Mouse (Mus musculus): ENCODE results near the gene Mrpl42. TPM values are rescaled to one million over a fixed set of nuclear protein-coding genes. Genes with fewer than 3 reads are reported as not detected.
A peak's percentile ranks its signal among the peaks of the same experiment; 100 is the strongest.

Mrpl42 gene
- polyA plus RNA-seq, 1 experiment, result 192 TPM

DNA sequence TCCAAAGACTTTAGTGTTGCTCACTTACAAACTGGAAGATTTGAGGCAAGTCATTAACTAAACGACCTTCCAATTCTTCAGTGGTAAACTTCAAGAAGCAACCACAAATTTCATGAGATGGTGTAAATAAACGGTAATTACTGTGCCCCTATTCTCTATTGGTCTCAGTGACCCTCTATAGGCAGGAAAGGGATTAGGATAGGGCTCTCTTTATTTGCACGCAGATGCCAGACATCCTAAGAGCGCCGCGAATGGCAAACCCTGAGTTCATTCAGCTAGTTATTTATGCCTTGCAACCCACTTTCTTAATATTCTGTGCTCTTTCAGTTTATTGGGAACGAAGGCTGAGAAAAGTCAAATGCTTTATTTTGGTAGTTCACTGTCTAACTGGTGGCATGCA, 707 bp downstream of the Mrpl42 start:
- Histone ChIP-seq H3K27ac (ENCODE audit: insufficient read depth, low read length) (peak overlapping the region; percentile 92; the same call in 1 of the 2 replicates), H3K4me1 (ENCODE audit: control insufficient read depth, insufficient read depth, low read length) (no peaks in the 10 kb centered on the region; the same call in 1 of the 2 replicates), H3K4me3 (replicated peaks; ENCODE audit: insufficient read depth, low read depth, low read length) (peak overlapping the region; percentile 77), H3K27me3 (ENCODE audit: control insufficient read depth, insufficient read depth, low read length) (no peaks in the 10 kb centered on the region)
- WGBS, result 1% methylated on average over 7 of the region's 7 CpGs
- TF ChIP-seq CTCF (IDR thresholded peaks at IDR 0.05; ENCODE audit: borderline replicate concordance, insufficient read depth, low read depth, low read length) (no peak), POLR2A (IDR thresholded peaks at IDR 0.05; ENCODE audit: borderline replicate concordance, insufficient read depth, low read length) (no peak)
- DNase-seq, result no peak

- H3K4me3 ChIP-seq (replicated peaks; ENCODE audit: insufficient read depth, low read depth, low read length), result no peak overlapping the region
- DNase-seq, result no peak
- H3K27me3 ChIP-seq (ENCODE audit: control insufficient read depth, insufficient read depth, low read length), result no peaks in the 10 kb centered on the region
- 94% methylated on average over 5 of the region's 5 CpGs for WGBS
- H3K4me1 ChIP-seq (ENCODE audit: control insufficient read depth, insufficient read depth, low read length), result no peaks in the 10 kb centered on the region
- TF ChIP-seq CTCF (IDR thresholded peaks at IDR 0.05; ENCODE audit: borderline replicate concordance, insufficient read depth, low read depth, low read length) (no peak), POLR2A (IDR thresholded peaks at IDR 0.05; ENCODE audit: borderline replicate concordance, insufficient read depth, low read length) (no peak)
- H3K27ac ChIP-seq (ENCODE audit: insufficient read depth, low read length), result no peak overlapping the region
Observed at GRCm38 (mm10) chr10:95494268-95494667, 7.5 kb downstream of the Mrpl42 start.

DNA sequence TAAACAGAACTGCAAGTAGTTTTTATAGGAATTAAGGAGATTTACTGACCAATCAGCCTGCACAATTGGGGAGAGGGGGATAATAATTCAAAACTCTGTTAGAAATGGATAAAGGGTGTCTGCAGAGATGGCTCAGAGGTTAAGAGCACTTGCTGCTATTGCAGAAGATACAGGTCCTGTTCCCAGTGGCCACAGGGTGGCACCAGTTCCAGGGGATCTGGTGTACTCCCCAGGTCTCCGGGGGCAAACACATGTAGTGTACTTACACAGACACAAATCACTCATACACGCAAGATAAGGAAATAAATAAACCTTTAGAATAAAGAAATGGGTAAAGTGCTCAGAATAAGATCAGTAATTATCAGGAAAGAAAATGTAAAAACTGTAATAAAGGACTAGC, 12.1 kb downstream of the Mrpl42 start:
- no peaks in the 10 kb centered on the region for H3K27me3 ChIP-seq (ENCODE audit: control insufficient read depth, insufficient read depth, low read length)
- H3K27ac ChIP-seq (ENCODE audit: insufficient read depth, low read length), result no peak overlapping the region
- no peaks in the 10 kb centered on the region for H3K4me1 ChIP-seq (ENCODE audit: control insufficient read depth, insufficient read depth, low read length)
- TF ChIP-seq POLR2A (IDR thresholded peaks at IDR 0.05; ENCODE audit: borderline replicate concordance, insufficient read depth, low read length) (no peak), CTCF (IDR thresholded peaks at IDR 0.05; ENCODE audit: borderline replicate concordance, insufficient read depth, low read depth, low read length) (peak; percentile 46; the same call in 1 of the 2 replicates)
- no peak for DNase-seq
- WGBS, result 70% methylated on average over 2 of the region's 2 CpGs
- no peak overlapping the region for H3K4me3 ChIP-seq (replicated peaks; ENCODE audit: insufficient read depth, low read depth, low read length)

DNA sequence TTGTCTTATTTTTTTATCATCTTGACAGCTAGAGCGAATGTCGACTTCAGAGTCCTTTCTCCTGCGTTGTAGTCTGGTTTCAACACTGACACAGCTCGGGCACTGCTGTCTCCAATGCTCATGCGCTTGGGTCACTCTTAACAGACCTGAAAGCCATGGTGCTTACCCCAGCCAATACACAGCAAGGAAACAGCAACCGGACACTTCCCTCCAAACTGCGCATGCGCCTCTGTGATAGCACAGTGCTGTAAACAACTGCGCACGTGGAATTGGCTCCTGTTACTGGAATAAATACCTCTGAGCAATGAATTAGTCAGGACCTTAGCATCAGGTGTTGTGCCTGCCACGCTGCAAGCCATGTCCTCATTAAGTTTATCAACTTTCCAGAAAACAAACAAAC, 24.2 kb downstream of the Mrpl42 start:
- DNase-seq, result no peak
- TF ChIP-seq CTCF (IDR thresholded peaks at IDR 0.05; ENCODE audit: borderline replicate concordance, insufficient read depth, low read depth, low read length) (no peak), POLR2A (IDR thresholded peaks at IDR 0.05; ENCODE audit: borderline replicate concordance, insufficient read depth, low read length) (no peak)
- 81% methylated on average over 11 of the region's 11 CpGs for WGBS
- H3K4me3 ChIP-seq (replicated peaks; ENCODE audit: insufficient read depth, low read depth, low read length), result no peak overlapping the region
- H3K27me3 ChIP-seq (ENCODE audit: control insufficient read depth, insufficient read depth, low read length), result no peaks in the 10 kb centered on the region
- no peak overlapping the region for H3K27ac ChIP-seq (ENCODE audit: insufficient read depth, low read length)
- no peaks in the 10 kb centered on the region for H3K4me1 ChIP-seq (ENCODE audit: control insufficient read depth, insufficient read depth, low read length)

DNA sequence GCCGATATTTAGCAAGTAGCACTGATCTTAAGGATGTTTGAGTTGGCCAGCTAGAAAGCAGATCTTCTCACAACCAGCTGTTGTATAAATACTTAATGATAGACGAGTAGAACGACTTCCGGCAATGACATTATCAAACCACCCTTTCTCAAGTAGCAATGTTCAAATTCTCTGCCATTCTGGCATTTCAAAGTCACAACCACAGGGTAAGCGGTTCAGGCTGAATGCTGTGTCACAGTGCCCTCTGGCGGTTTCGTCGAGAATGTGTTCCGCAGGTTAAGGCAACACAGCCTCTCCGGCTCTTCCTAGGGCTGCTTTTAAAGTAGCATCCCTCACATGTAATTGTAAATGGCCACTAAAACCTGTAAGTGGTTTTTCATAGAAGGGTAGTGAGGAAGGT, 25.8 kb downstream of the Mrpl42 start:
- WGBS, result 11% methylated on average over 10 of the region's 10 CpGs
- Histone ChIP-seq H3K27me3 (ENCODE audit: control insufficient read depth, insufficient read depth, low read length) (no peaks in the 10 kb centered on the region), H3K4me3 (replicated peaks; ENCODE audit: insufficient read depth, low read depth, low read length) (no peak overlapping the region), H3K27ac (ENCODE audit: insufficient read depth, low read length) (no peak overlapping the region), H3K4me1 (ENCODE audit: control insufficient read depth, insufficient read depth, low read length) (no peaks in the 10 kb centered on the region)
- DNase-seq, result peak; percentile 70 to 81
- TF ChIP-seq POLR2A (IDR thresholded peaks at IDR 0.05; ENCODE audit: borderline replicate concordance, insufficient read depth, low read length) (no peak), CTCF (IDR thresholded peaks at IDR 0.05; ENCODE audit: borderline replicate concordance, insufficient read depth, low read depth, low read length) (peak; percentile 95)

DNA sequence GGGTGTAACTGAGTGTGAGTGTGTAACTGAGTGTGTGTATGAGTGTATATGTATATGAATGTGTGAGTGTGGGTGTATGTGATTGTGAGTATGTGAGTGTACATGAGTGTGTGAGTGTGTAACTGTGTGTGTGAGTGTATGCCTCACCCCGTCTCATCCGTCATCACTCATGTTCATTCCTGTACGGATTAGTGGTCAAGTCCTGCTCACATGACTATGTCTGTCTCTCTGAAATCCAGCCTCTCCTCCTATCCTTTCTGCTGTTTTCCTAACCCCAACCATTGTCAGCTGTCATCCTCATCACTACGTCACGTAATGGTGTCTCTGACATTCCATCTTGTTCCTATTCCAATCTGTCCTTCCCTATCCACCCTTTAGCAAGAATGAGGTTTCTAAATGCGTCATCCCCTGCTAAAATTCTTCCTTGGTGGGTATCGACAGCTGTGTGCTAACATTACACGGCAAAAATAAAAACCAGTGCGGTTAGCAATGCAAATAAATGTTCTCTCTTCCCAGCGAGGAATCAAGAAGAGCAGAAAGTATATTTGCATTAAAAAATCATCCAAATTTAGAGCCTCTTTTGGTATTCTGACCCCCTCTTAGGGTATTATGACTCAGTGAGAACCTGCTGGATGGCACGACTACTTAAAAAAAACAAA, 29.7 kb downstream of the Mrpl42 start:
- no peaks in the 10 kb centered on the region for H3K4me1 ChIP-seq (ENCODE audit: control insufficient read depth, insufficient read depth, low read length)
- DNase-seq, result no peak
- TF ChIP-seq POLR2A (IDR thresholded peaks at IDR 0.05; ENCODE audit: borderline replicate concordance, insufficient read depth, low read length) (no peak), CTCF (IDR thresholded peaks at IDR 0.05; ENCODE audit: borderline replicate concordance, insufficient read depth, low read depth, low read length) (no peak)
- H3K27me3 ChIP-seq (ENCODE audit: control insufficient read depth, insufficient read depth, low read length), result no peaks in the 10 kb centered on the region
- H3K27ac ChIP-seq (ENCODE audit: insufficient read depth, low read length), result no peak overlapping the region
- 91% methylated on average over 11 of the region's 11 CpGs for WGBS
- H3K4me3 ChIP-seq (replicated peaks; ENCODE audit: insufficient read depth, low read depth, low read length), result no peak overlapping the region

- no peak for TF ChIP-seq CTCF (IDR thresholded peaks at IDR 0.05; ENCODE audit: borderline replicate concordance, insufficient read depth, low read depth, low read length)
- TF ChIP-seq POLR2A (IDR thresholded peaks at IDR 0.05; ENCODE audit: borderline replicate concordance, insufficient read depth, low read length), result no peak
- H3K27me3 ChIP-seq (ENCODE audit: control insufficient read depth, insufficient read depth, low read length), result no peaks in the 10 kb centered on the region
- 86% methylated on average over 3 of the region's 3 CpGs for WGBS
- DNase-seq, result no peak
- H3K4me1 ChIP-seq (ENCODE audit: control insufficient read depth, insufficient read depth, low read length), result no peaks in the 10 kb centered on the region
- no peak overlapping the region for H3K4me3 ChIP-seq (replicated peaks; ENCODE audit: insufficient read depth, low read depth, low read length)
- H3K27ac ChIP-seq (ENCODE audit: insufficient read depth, low read length), result no peak overlapping the region
Observed at GRCm38 (mm10) chr10:95471186-95471585, 30.6 kb downstream of the Mrpl42 start.

DNA sequence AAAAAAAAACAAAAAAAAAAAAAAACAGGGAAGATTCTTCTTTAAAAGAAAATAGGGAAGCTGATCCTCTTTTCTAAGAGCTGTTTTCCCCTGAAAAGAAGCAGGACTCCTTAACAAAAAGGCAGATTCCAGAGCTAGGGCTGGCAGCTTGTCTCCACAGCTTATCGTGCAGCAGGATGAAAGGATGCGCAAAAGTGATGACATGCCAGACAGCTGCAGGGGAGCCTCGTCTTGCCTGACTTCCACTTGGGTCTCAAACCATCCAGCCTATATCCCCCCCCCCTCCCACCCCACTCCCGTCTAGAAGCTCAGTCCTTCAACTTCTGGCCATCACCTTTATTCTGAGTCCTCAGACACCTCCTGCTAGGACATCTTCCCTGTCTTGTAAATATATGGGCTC, 32.8 kb downstream of the Mrpl42 start:
- Histone ChIP-seq H3K27me3 (ENCODE audit: control insufficient read depth, insufficient read depth, low read length) (no peaks in the 10 kb centered on the region), H3K27ac (ENCODE audit: insufficient read depth, low read length) (no peak overlapping the region), H3K4me3 (replicated peaks; ENCODE audit: insufficient read depth, low read depth, low read length) (no peak overlapping the region), H3K4me1 (ENCODE audit: control insufficient read depth, insufficient read depth, low read length) (no peaks in the 10 kb centered on the region)
- WGBS, result 46% methylated on average over 4 of the region's 4 CpGs
- TF ChIP-seq CTCF (IDR thresholded peaks at IDR 0.05; ENCODE audit: borderline replicate concordance, insufficient read depth, low read depth, low read length) (no peak), POLR2A (IDR thresholded peaks at IDR 0.05; ENCODE audit: borderline replicate concordance, insufficient read depth, low read length) (no peak)
- no peak for DNase-seq

Data from cerebellum, adult 2 months (tissue).